Mouse (Mus musculus) spleen, adult 2 months (tissue): Measurements from ENCODE around the gene Zfp597.

Experiments
- CTCF ChIP-seq: fragments of 200-500 bp; IDR thresholded peaks from 2 replicates; pipeline ENCODE4 v1.5.1; 2011; ENCODE audit warnings: mild to moderate bottlenecking, inconsistent platforms; ENCODE audit not compliant: insufficient read depth, insufficient read length, insufficient replicate concordance; ENCODE audit errors: extremely low read depth
- POLR2A ChIP-seq: fragments of 200-500 bp; IDR thresholded peaks from 2 replicates; pipeline ENCODE4 v1.6.1; 2011; ENCODE audit warnings: low read depth, low read length, inconsistent platforms

DNA sequence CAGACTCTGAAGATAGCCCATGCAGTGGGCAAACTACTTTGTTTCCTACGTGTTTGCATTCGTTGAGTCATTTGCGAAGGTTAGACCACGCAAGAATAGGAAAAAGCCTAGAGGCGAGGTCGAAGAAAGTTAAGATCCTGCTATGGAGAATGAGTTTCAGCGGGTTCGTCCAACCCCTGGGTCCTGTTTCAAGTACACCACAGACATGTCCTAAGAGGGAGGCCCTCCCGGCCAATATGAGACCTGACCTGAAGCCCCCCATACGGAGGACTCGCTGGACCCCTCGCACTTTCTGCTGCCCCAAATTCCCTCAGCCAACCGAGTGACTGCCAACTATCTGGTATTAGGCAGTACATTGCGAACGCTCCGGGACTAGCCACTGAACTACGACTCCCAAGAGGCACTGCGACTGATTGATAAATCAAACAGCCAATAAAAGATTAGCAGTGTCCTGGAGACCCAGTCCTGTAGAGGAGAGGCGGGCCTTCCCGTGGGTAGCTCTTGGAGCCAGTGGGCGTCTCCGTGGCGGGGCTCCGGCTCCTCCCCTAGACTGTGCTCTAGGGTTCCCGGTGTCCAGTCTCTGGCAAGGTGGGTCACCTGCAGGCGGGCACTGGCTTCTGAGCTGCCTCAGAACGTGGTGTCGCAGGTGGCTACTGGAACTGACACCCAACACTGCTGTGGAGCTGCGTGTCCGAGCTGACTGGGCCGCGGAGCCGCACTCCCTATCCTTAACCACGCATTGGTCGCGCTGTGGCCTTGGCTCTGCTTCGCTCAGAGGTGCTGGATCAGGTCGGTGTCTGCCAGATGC, 37.4 kb downstream of the Zfp597 start, which contains the start of gene Zfp174:
- no peak; the same call in 1 of the 2 replicates for TF ChIP-seq POLR2A
- no peak for TF ChIP-seq CTCF
